19 mouse cellular contexts compared by ENCODE assay signal in the genomic region with DNA sequence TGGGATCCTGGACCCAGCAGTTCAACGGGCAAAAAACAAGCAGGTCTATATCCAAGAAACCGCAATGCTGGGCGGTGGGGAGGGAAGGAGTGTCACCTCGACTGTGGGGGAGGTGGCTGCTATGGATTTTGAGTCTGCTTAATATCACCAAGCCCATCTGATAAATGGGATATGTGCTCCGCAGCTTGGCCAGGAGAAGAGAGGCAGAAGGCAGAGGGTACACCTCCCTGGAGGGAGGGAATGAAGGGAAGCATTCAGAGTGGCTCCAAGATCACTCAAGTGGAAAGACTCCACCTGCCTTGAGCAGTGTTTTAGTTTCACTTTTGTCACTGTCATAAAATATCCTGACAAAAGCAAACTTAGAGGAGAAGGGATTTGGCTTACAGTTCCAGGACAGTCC. TPM values are rescaled to one million over a fixed set of nuclear protein-coding genes. Genes with fewer than 3 reads are reported as not detected.
DNase-seq lines count a peak whose midpoint lies in the region; ATAC-seq and TF ChIP-seq lines count a peak whose summit lies in the region.
"Had no signal": no experiment of that assay in that cellular context is flagged by ENCODE, and none has a peak within 500 bp of the region (broad histone marks: within the 10 kb centered on the region; RNA-seq: fewer than 3 reads in every experiment).

No protein-coding gene starts in this region.

- H3K4me1 ChIP-seq in kidney, embryonic 15.5 days = 0 out of 2 replicates have a peak, but pooled peaks cover 5% of the 10 kb centered on the region
- H3K4me1 ChIP-seq in ES-E14 (ENCODE audit: control insufficient read depth in 2 of 2, insufficient read depth in 2 of 2, low read length in 2 of 2, poor library complexity in 1 of 2) = no peaks in the 10 kb centered on the region; a peak in 1 of 4 replicates
- no peaks in the 10 kb centered on the region for H3K4me1 ChIP-seq in hindbrain, embryonic 14.5 days (replicated peaks; ENCODE audit: control insufficient read depth, insufficient read depth, low read length)
- H3K4me1 ChIP-seq: embryonic facial prominence, embryonic 13.5 days; forebrain, embryonic 12.5 days; heart, embryonic 12.5 days had no signal

- H3K36me3 ChIP-seq in kidney, embryonic 15.5 days = no peaks in the 10 kb centered on the region
- no peaks in the 10 kb centered on the region for H3K36me3 ChIP-seq in ES-E14 (ENCODE audit: control insufficient read depth, insufficient read depth, low read length, poor library complexity, severe bottlenecking)
- H3K36me3 ChIP-seq in hindbrain, embryonic 14.5 days (replicated peaks; ENCODE audit: control insufficient read depth, insufficient read depth) = no peaks in the 10 kb centered on the region
- H3K36me3 ChIP-seq: embryonic facial prominence, embryonic 13.5 days; forebrain, embryonic 12.5 days; heart, embryonic 12.5 days had no signal

- H3K9ac ChIP-seq in kidney, embryonic 15.5 days = no peak overlapping the region
- H3K9ac ChIP-seq in ES-E14 (ENCODE audit: insufficient read depth, low read depth, low read length, poor library complexity, severe bottlenecking) = no peak overlapping the region
- no peak overlapping the region for H3K9ac ChIP-seq in hindbrain, embryonic 14.5 days
- H3K9ac ChIP-seq: embryonic facial prominence, embryonic 13.5 days; forebrain, embryonic 12.5 days; heart, embryonic 12.5 days had no signal

- no peak overlapping the region for H3K4me2 ChIP-seq in kidney, embryonic 15.5 days
- H3K4me2 ChIP-seq in hindbrain, embryonic 14.5 days (replicated peaks) = no peak overlapping the region
- H3K4me2 ChIP-seq: embryonic facial prominence, embryonic 13.5 days; forebrain, embryonic 12.5 days; heart, embryonic 12.5 days had no signal

- WGBS in kidney, embryonic 15.5 days = 43% methylated on average over 5 of the region's 5 CpGs
- 85% methylated on average over 5 of the region's 5 CpGs for whole genome bisulfite sequencing in hindbrain, embryonic 14.5 days

- no peaks in the 10 kb centered on the region for H3K9me3 ChIP-seq in kidney, embryonic 15.5 days (replicated peaks)
- no peaks in the 10 kb centered on the region for H3K9me3 ChIP-seq in ES-E14 (ENCODE audit: control insufficient read depth, insufficient read depth, low read depth, low read length)
- no peaks in the 10 kb centered on the region for H3K9me3 ChIP-seq in hindbrain, embryonic 14.5 days (ENCODE audit: control insufficient read depth, low read length)
- H3K9me3 ChIP-seq: embryonic facial prominence, embryonic 13.5 days; forebrain, embryonic 12.5 days; heart, embryonic 12.5 days had no signal

- H3K27me3 ChIP-seq in kidney, embryonic 15.5 days = no peaks in the 10 kb centered on the region
- H3K27me3 ChIP-seq in hindbrain, embryonic 14.5 days (ENCODE audit: control insufficient read depth, insufficient read depth, low read length) = no peaks in the 10 kb centered on the region
- H3K27me3 ChIP-seq: embryonic facial prominence, embryonic 13.5 days; heart, embryonic 12.5 days; Patski had no signal

- no peak overlapping the region for H3K4me3 ChIP-seq in kidney, embryonic 15.5 days (replicated peaks)
- no peak overlapping the region for H3K4me3 ChIP-seq in ES-E14 (ENCODE audit: insufficient read depth in 1 of 2, low read depth in 1 of 2, low read length in 2 of 2, poor library complexity in 1 of 2, severe bottlenecking in 1 of 2)
- H3K4me3 ChIP-seq in hindbrain, embryonic 14.5 days (replicated peaks; ENCODE audit: low read length) = no peak overlapping the region
- H3K4me3 ChIP-seq: embryonic facial prominence, embryonic 13.5 days; forebrain, embryonic 12.5 days; heart, adult 2 months; heart, embryonic 12.5 days had no signal

- ATAC-seq in cerebellum, adult (ENCODE audit: insufficient number of reproducible peaks, low FRiP score, low TSS enrichment) = no peak
- ATAC-seq in kidney, embryonic 15.5 days (replicated peaks; ENCODE audit: low FRiP score) = 0 out of 2 replicates have a peak, but pooled peaks have one; percentile 29
- ATAC-seq in hindbrain, embryonic 14.5 days (ENCODE audit: low FRiP score) = no peak
- ATAC-seq: activated CD4-positive, CD25-positive, alpha-beta regulatory T cell, adult 4 months; forebrain, embryonic 16.5 days; hindbrain, embryonic 16.5 days; inflammation-experienced regulatory T-cells, adult 6 months; Patski had no signal

- H3K27ac ChIP-seq in kidney, embryonic 15.5 days = no peak overlapping the region
- peak overlapping the region; percentile 24; the same call in 1 of the 2 replicates for H3K27ac ChIP-seq in ES-E14 (ENCODE audit: insufficient read depth, low read depth, low read length, poor library complexity, severe bottlenecking)
- no peak overlapping the region for H3K27ac ChIP-seq in hindbrain, embryonic 14.5 days
- H3K27ac ChIP-seq: embryonic facial prominence, embryonic 13.5 days; forebrain, embryonic 12.5 days; heart, adult 2 months had no signal

- DNase-seq in cerebellum, postnatal 10 days = peak; percentile 43 to 52
- no peak for DNase-seq in kidney, adult 11 months
- DNase-seq in ES-E14 (ENCODE audit: low read depth, low spot score) = no peak
- DNase-seq in hindbrain, embryonic 14.5 days (ENCODE audit: low spot score) = no peak
- DNase-seq: adrenal gland, postnatal 14 days; gastrocnemius, postnatal 10 days; heart, adult 2 months; heart, postnatal 36 days; kidney, adult 18-20 months had no signal

- in situ Hi-C loops in ES-E14 (cut with MboI; ENCODE audit: low sequenced_read_pairs in 2 of 2, unreplicated experiment in 2 of 2) = no loop called here

TF ChIP-seq in ES-E14, 5 proteins besides CTCF, POLR2A, EP300 and RAD21:
- TF ChIP-seq ZNF384 (IDR thresholded peaks at IDR 0.05; ENCODE audit: low read depth, low read length) (no peak), ZC3H11A (IDR thresholded peaks at IDR 0.05; ENCODE audit: borderline replicate concordance, low read depth, low read length) (no peak), HCFC1 (IDR thresholded peaks at IDR 0.05; ENCODE audit: borderline replicate concordance, insufficient read depth, low read length) (no peak), CHD2 (IDR thresholded peaks at IDR 0.05; ENCODE audit: low read depth, low read length) (no peak)

RNA-seq across cellular contexts. Expression of a gene that starts 41.0 kb away (rescaled TPM):
- polyA plus RNA-seq in kidney, embryonic 15.5 days (2015; fragmentation: Nextera tagmentation; extraction: Ambion mirVana) = 4.6 and 6.8 TPM in 2 replicates
- total RNA-seq in ES-E14 (2012; rRNA removed) = 2.1 and 3.9 TPM in 2 replicates
- polyA plus RNA-seq in hindbrain, embryonic 14.5 days (2014; fragmentation: Nextera tagmentation; extraction: Ambion mirVana) = 5.9 and 7.0 TPM in 2 replicates

Comparison
In these comparisons a context has a peak if more than half of its experiments do, and no peak if none do; other contexts are left out.
1. DNase-seq: peak in cerebellum, postnatal 10 days (2 of 2); none in kidney, adult 11 months (single experiment), ES-E14 (single experiment) and hindbrain, embryonic 14.5 days (single experiment).